Mouse (Mus musculus): ENCODE measurements around the gene Saa1. TPM values are rescaled to one million over a fixed set of nuclear protein-coding genes. Genes with fewer than 3 reads are reported as not detected.

The Saa1 gene
- total and polyA plus RNA-seq, 3 experiments, result not detected

- intact Hi-C loops (cut with DNase I), result no loop called here
- WGBS, result 66% methylated on average over 12 of the region's 12 CpGs
- no peak for DNase-seq
These were observed 4.0 kb downstream of the Saa1 start for GRCm38 (mm10) chr7:46738561-46739460.

DNA sequence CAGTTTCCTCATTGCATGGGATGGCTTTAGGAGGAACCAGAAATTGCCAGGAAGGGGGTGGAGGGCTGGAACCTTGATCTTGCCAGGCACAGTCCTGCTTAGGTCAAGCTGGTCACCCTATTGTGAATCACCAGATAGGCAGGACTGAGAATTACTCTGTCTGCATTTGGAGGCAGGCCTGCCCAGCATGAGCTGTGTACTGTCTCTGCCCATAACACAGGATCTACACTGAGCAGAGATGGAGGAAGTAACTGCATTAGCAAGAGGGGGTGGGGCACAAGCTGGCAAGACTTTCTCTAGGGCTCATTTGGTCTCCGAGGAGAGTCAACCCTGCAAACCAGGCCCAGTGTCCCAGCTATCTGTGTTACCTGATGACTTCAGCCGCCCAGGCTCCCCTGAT lies 7.8 kb downstream of the Saa1 start:
- TF ChIP-seq POLR2A (IDR thresholded peaks at IDR 0.05; ENCODE audit: insufficient read depth, low read depth, low read length) (no peak), EP300 (IDR thresholded peaks at IDR 0.05; ENCODE audit: insufficient read depth, low read depth, low read length) (no peak), CTCF (IDR thresholded peaks at IDR 0.05) (no peak)
- Histone ChIP-seq H3K27ac (no peak overlapping the region), H3K4me3 (no peak overlapping the region), H3K27me3 (ENCODE audit: control insufficient read depth, insufficient read depth, low read length) (no peaks in the 10 kb centered on the region), H3K9ac (ENCODE audit: low read depth, low read length) (no peak overlapping the region), H3K79me2 (replicated peaks; ENCODE audit: control insufficient read depth, insufficient read depth, low read length) (no peaks in the 10 kb centered on the region), H3K36me3 (ENCODE audit: control insufficient read depth, insufficient read depth, low read length) (no peaks in the 10 kb centered on the region), H3K4me1 (ENCODE audit: control insufficient read depth, insufficient read depth, low read length) (no peaks in the 10 kb centered on the region)
- no peak for DNase-seq
- 57% methylated on average over 2 of the region's 2 CpGs for WGBS
- intact Hi-C loops (cut with DNase I), result no loop called here

More at GRCm38 (mm10) chr7:46738561-46739460, 4.0 kb downstream of the Saa1 start:
- Histone ChIP-seq H3K4me3 (no peak overlapping the region), H3K36me3 (ENCODE audit: control insufficient read depth, insufficient read depth, low read length) (no peaks in the 10 kb centered on the region), H3K79me2 (replicated peaks; ENCODE audit: control insufficient read depth, insufficient read depth, low read length) (no peaks in the 10 kb centered on the region), H3K9ac (ENCODE audit: low read depth, low read length) (no peak overlapping the region), H3K27me3 (ENCODE audit: control insufficient read depth, insufficient read depth, low read length) (no peaks in the 10 kb centered on the region), H3K4me1 (ENCODE audit: control insufficient read depth, insufficient read depth, low read length) (no peaks in the 10 kb centered on the region), H3K27ac (no peak overlapping the region)
- TF ChIP-seq POLR2A (IDR thresholded peaks at IDR 0.05; ENCODE audit: insufficient read depth, low read depth, low read length) (no peak), CTCF (IDR thresholded peaks at IDR 0.05) (no peak), EP300 (IDR thresholded peaks at IDR 0.05; ENCODE audit: insufficient read depth, low read depth, low read length) (no peak)

GRCm38 (mm10) chr7:46732458-46732857 lies 10.3 kb downstream of the Saa1 start, which contains the start of gene Saa4:
TSS of gene Saa4 (minus strand) at chr7:46732603.
- H3K4me1 ChIP-seq (ENCODE audit: control insufficient read depth, insufficient read depth, low read length), result no peaks in the 10 kb centered on the region
- no peak within 1 kb of the TSS for H3K27ac ChIP-seq
- no peak within 1 kb of the TSS for H3K4me3 ChIP-seq
- intact Hi-C loops (cut with DNase I), result no loop called here
- no peaks in the 10 kb centered on the region for H3K27me3 ChIP-seq (ENCODE audit: control insufficient read depth, insufficient read depth, low read length)
- TF ChIP-seq EP300 (IDR thresholded peaks at IDR 0.05; ENCODE audit: insufficient read depth, low read depth, low read length), result no peak
- TF ChIP-seq POLR2A (IDR thresholded peaks at IDR 0.05; ENCODE audit: insufficient read depth, low read depth, low read length), result no peak
- no peak for TF ChIP-seq CTCF (IDR thresholded peaks at IDR 0.05)
- 76% methylated on average over 4 of the region's 4 CpGs for WGBS
- no peak for DNase-seq
- no peaks in the 10 kb centered on the region for H3K79me2 ChIP-seq (replicated peaks; ENCODE audit: control insufficient read depth, insufficient read depth, low read length)
- no peaks in the 10 kb centered on the region for H3K36me3 ChIP-seq (ENCODE audit: control insufficient read depth, insufficient read depth, low read length)
- H3K9ac ChIP-seq (ENCODE audit: low read depth, low read length), result no peak within 1 kb of the TSS

DNA sequence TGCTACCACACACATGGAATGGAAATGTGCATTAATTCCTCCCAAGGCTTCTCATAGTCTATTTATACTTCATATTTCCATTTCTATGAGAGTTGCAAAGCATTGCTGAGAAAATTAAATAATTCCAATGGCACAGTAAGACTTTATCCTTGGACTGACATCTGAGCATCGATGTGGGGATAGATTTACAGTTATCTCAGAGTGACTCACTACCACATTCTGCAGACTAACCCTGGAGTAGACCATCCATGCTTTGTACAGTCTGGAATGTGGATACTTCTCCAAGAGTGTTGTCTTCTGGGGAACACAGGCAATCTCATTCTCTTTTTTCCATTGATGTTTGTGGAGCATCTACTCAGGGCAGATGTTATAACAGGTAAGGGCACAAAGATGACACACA lies 15.2 kb downstream of the Saa1 start:
- H3K27ac ChIP-seq, result no peak overlapping the region
- intact Hi-C loops (cut with DNase I), result no loop called here
- TF ChIP-seq POLR2A (IDR thresholded peaks at IDR 0.05; ENCODE audit: insufficient read depth, low read depth, low read length) (no peak), CTCF (IDR thresholded peaks at IDR 0.05) (no peak), EP300 (IDR thresholded peaks at IDR 0.05; ENCODE audit: insufficient read depth, low read depth, low read length) (no peak)

DNA sequence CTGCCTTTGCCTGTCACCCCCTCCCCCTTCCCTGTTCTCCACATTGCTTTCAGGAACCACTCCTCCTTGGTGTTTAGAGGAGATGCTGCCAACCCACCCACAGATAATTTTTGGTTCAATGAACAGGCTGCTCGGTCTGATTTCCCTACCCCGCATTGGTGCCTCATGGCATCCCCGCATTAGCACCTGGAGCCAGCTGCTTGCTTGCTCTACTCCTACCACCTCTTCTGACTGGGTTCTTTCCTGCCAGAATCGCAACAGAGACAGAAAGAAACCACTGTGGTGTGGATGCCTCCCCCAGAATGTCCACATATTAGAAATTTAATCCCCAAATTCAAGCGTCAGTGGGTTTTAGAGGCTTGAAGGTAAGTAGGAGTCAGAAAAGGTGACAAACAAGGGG lies 18.4 kb downstream of the Saa1 start:
- H3K4me3 ChIP-seq, result no peak overlapping the region
- no peaks in the 10 kb centered on the region for H3K79me2 ChIP-seq (replicated peaks; ENCODE audit: control insufficient read depth, insufficient read depth, low read length)
- no peaks in the 10 kb centered on the region for H3K27me3 ChIP-seq (ENCODE audit: control insufficient read depth, insufficient read depth, low read length)
- intact Hi-C loops (cut with DNase I), result no loop called here
- no peak overlapping the region for H3K27ac ChIP-seq
- H3K4me1 ChIP-seq (ENCODE audit: control insufficient read depth, insufficient read depth, low read length), result no peaks in the 10 kb centered on the region
- TF ChIP-seq EP300 (IDR thresholded peaks at IDR 0.05; ENCODE audit: insufficient read depth, low read depth, low read length) (no peak), CTCF (IDR thresholded peaks at IDR 0.05) (no peak), POLR2A (IDR thresholded peaks at IDR 0.05; ENCODE audit: insufficient read depth, low read depth, low read length) (no peak)
- no peak overlapping the region for H3K9ac ChIP-seq (ENCODE audit: low read depth, low read length)
- no peak for DNase-seq
- no peaks in the 10 kb centered on the region for H3K36me3 ChIP-seq (ENCODE audit: control insufficient read depth, insufficient read depth, low read length)
- WGBS, result 72% methylated on average over 5 of the region's 5 CpGs

More for the DNA sequence above, 15.2 kb downstream of the Saa1 start:
- H3K79me2 ChIP-seq (replicated peaks; ENCODE audit: control insufficient read depth, insufficient read depth, low read length), result no peaks in the 10 kb centered on the region
- H3K27me3 ChIP-seq (ENCODE audit: control insufficient read depth, insufficient read depth, low read length), result no peaks in the 10 kb centered on the region
- no peak for DNase-seq
- no peak overlapping the region for H3K9ac ChIP-seq (ENCODE audit: low read depth, low read length)
- no peaks in the 10 kb centered on the region for H3K4me1 ChIP-seq (ENCODE audit: control insufficient read depth, insufficient read depth, low read length)
- H3K4me3 ChIP-seq, result no peak overlapping the region
- 66% methylated on average over 1 of the region's 1 CpGs for WGBS
- no peaks in the 10 kb centered on the region for H3K36me3 ChIP-seq (ENCODE audit: control insufficient read depth, insufficient read depth, low read length)

GRCm38 (mm10) chr7:46723849-46724248 lies 18.9 kb downstream of the Saa1 start:
- no peaks in the 10 kb centered on the region for H3K79me2 ChIP-seq (replicated peaks; ENCODE audit: control insufficient read depth, insufficient read depth, low read length)
- intact Hi-C loops (cut with DNase I), result no loop called here
- 58% methylated on average over 3 of the region's 3 CpGs for WGBS
- no peak overlapping the region for H3K4me3 ChIP-seq
- TF ChIP-seq POLR2A (IDR thresholded peaks at IDR 0.05; ENCODE audit: insufficient read depth, low read depth, low read length) (no peak), EP300 (IDR thresholded peaks at IDR 0.05; ENCODE audit: insufficient read depth, low read depth, low read length) (no peak), CTCF (IDR thresholded peaks at IDR 0.05) (no peak)
- H3K36me3 ChIP-seq (ENCODE audit: control insufficient read depth, insufficient read depth, low read length), result no peaks in the 10 kb centered on the region
- no peak for DNase-seq
- H3K27me3 ChIP-seq (ENCODE audit: control insufficient read depth, insufficient read depth, low read length), result no peaks in the 10 kb centered on the region
- no peaks in the 10 kb centered on the region for H3K4me1 ChIP-seq (ENCODE audit: control insufficient read depth, insufficient read depth, low read length)
- no peak overlapping the region for H3K27ac ChIP-seq
- no peak overlapping the region for H3K9ac ChIP-seq (ENCODE audit: low read depth, low read length)

All from heart, adult 2 months (tissue).